Mouse (Mus musculus) intestine, embryonic 16.5 days (tissue): Measurements from ENCODE around the gene Prmt8. TPM values are rescaled to one million over a fixed set of nuclear protein-coding genes. Genes with fewer than 3 reads are reported as not detected.

Experiments
- ATAC-seq: fragments of 200-750 bp; cut with Nextera tagmentation; 2 replicates; pipeline ENCODE4 v1.8.0; 2017; ENCODE audit warnings: moderate TSS enrichment, moderate library complexity
- H3K27ac ChIP-seq: fragments of 300-500 bp; sonication (generic); 2 replicates; pipeline ENCODE4 v1.5.1; 2014; ENCODE audit warnings: mild to moderate bottlenecking, low read length
- H3K27me3 ChIP-seq: fragments of 300-500 bp; sonication (generic); replicated peaks from 2 replicates; pipeline ENCODE4 v1.6.1; 2014; ENCODE audit warnings: low read length, control low read depth, mixed read lengths; ENCODE audit not compliant: control insufficient read depth, insufficient read depth
- H3K36me3 ChIP-seq: fragments of 300-500 bp; sonication (generic); 2 replicates; pipeline ENCODE4 v1.6.1; 2014; ENCODE audit warnings: low read length, control low read depth; ENCODE audit not compliant: control insufficient read depth, insufficient read depth
- H3K4me1 ChIP-seq: fragments of 300-500 bp; sonication (generic); 2 replicates; pipeline ENCODE4 v1.6.1; 2014; ENCODE audit warnings: low read length, control low read depth, mixed read lengths; ENCODE audit not compliant: control insufficient read depth, insufficient read depth
- H3K4me2 ChIP-seq: fragments of 300-500 bp; sonication (generic); 2 replicates; pipeline ENCODE4 v1.6.1; 2014; ENCODE audit warnings: low read depth, low read length, control low read depth
- H3K4me3 ChIP-seq: fragments of 300-500 bp; sonication (generic); 2 replicates; pipeline ENCODE4 v1.5.1; 2014; ENCODE audit warnings: mild to moderate bottlenecking, low read length
- H3K9ac ChIP-seq: fragments of 300-500 bp; sonication (generic); 2 replicates; pipeline ENCODE4 v1.6.1; 2014; ENCODE audit warnings: low read depth, low read length
- H3K9me3 ChIP-seq: fragments of 300-500 bp; sonication (generic); 2 replicates; pipeline ENCODE4 v1.6.1; 2016; ENCODE audit warnings: low read length, control low read depth; ENCODE audit not compliant: control insufficient read depth
- WGBS: fragments of 180-500 bp; shearing (Covaris S2); extraction: QIAGEN DNeasy Blood & Tissue Kit; methylation state at CpG from one replicate; pipeline ENCODE4 v1.1.7; 2014; 5-methylcytosine and 5-hydroxymethylcytosine counted together
- polyA plus RNA-seq: library from polyadenylated mRNA; unstranded; fragments of >200 nt; fragmentation: Nextera tagmentation; extraction: Ambion mirVana; gene quantifications from 2 replicates; pipeline ENCODE4 v1.2.1, GENCODE M21; 2015

Prmt8 gene
- polyA plus RNA-seq, 1 experiment from 2014 or later, result not detected

DNA sequence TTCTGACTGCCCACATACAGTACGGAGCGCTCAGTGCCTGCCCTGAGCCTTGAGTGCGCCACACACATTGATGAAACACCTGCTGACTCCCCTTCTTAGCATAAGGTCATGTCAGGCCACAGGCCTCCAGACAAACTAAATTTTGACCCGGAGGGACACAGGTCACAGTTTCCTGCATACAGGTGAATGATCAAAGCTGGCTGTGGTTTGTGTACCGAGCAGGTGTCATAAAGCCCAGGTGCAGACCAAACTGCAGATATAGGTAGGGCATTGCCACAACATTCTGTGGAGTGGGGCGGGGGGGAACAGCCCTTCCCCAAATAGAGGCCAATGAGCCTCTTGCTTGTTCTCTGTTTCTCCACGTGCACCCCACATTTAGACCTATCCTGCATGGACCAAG lies 88.5 kb downstream of the Prmt8 start:
- 68% methylated on average over 7 of the region's 7 CpGs for WGBS
- ATAC-seq, result peak; percentile 54
- Histone ChIP-seq H3K4me3 (no peak overlapping the region), H3K4me1 (peaks cover 13% of the 10 kb centered on the region), H3K9me3 (no peaks in the 10 kb centered on the region), H3K27ac (no peak overlapping the region), H3K9ac (no peak overlapping the region), H3K4me2 (no peak overlapping the region), H3K27me3 (no peaks in the 10 kb centered on the region), H3K36me3 (no peaks in the 10 kb centered on the region)

DNA sequence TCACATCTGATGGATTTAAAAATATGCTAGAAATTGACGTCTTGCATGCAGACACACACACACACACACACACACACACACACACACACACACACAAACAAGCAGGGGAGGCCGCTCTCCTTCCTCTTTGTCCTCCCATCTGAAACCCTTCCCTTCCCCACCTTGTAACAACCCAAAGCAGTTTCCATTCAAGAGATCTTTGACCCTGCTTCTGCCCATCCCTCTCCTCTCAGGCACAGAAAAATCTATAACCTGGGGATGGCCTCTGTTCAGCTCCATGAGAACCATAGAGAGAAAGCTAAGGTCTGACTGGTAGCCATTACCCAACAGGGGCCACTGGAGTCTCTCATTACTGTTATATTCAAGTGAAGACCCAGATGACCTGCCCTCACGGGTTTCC lies 90.3 kb downstream of the Prmt8 start:
- Histone ChIP-seq H3K9me3 (no peaks in the 10 kb centered on the region), H3K27me3 (no peaks in the 10 kb centered on the region), H3K4me3 (no peak overlapping the region), H3K4me1 (peaks cover 16% of the 10 kb centered on the region), H3K27ac (peak overlapping the region; percentile 41; the same call in 1 of the 2 replicates), H3K9ac (no peak overlapping the region), H3K36me3 (no peaks in the 10 kb centered on the region), H3K4me2 (no peak overlapping the region)
- ATAC-seq, result peak; percentile 75
- whole genome bisulfite sequencing, result 65% methylated on average over 3 of the region's 3 CpGs

DNA sequence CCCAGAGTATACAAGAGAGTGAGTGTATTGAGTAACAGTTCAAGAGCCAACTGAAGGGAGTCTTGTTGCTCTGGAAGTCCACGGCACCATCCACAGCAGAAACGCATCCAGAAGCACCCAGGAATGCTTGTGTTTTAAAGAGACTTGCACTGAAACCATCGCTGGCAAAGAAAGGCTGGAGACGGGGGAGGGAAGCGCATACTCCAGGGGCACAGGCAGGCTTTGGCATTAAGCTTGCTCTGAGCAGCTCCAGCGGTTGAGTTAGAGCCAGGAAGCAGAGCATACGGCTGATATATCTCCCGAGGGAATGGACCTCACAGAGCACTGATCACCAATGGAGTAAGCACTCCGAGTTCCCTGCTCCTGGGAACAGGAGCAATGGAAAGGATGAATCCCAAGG lies 91.0 kb downstream of the Prmt8 start:
- Histone ChIP-seq H3K9ac (no peak overlapping the region), H3K4me3 (no peak overlapping the region), H3K36me3 (no peaks in the 10 kb centered on the region), H3K4me1 (peaks cover 16% of the 10 kb centered on the region), H3K27me3 (no peaks in the 10 kb centered on the region), H3K9me3 (no peaks in the 10 kb centered on the region), H3K4me2 (no peak overlapping the region), H3K27ac (no peak overlapping the region)
- WGBS, result 76% methylated on average over 9 of the region's 9 CpGs
- 0 out of 2 replicates have a peak, but pooled peaks have one; percentile 2 for ATAC-seq

DNA sequence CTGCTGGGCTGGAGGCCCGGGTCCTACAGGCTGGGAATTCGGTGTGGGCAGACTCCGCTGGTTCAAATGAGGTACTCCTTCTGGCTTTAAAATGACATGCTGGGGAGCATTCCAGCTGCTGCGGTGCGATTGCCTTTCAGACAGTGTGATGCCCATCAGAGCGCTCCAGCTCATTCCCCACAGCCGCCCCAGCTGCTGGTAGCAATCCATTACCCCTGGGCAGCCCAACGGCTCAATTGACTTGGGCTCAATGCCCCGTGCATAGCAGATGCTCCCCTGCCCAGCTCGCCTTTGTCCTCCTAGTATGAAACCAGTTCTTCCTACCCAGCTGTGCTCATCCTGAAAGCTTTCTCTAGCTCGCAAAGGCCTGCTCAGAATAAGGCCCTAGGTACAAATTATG lies 92.4 kb downstream of the Prmt8 start:
- 81% methylated on average over 11 of the region's 11 CpGs for WGBS
- H3K27ac ChIP-seq, result no peak overlapping the region
- ATAC-seq, result no peak

DNA sequence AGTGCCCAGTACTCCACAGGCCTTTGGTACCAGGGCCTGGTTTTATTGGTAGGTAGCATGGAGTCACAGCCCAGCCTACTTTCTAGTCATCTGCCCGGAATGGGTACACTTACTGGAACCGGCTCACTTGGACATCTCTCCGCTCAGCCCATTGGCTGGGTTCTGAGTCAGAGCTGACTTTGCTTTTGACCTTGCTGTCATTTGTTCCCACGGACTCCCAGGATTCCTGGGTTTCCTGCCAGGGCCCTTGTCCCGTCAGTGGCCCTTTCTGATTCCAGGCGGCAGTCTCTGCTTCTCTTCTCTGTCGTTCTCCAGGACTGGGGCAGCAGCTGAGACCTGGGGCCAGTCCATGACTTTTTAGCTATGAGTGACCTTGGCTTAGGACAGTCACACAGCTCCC lies 97.2 kb downstream of the Prmt8 start:
- 77% methylated on average over 7 of the region's 7 CpGs for WGBS
- Histone ChIP-seq H3K36me3 (no peaks in the 10 kb centered on the region), H3K4me2 (no peak overlapping the region), H3K27ac (no peak overlapping the region), H3K9ac (no peak overlapping the region), H3K4me1 (0 out of 2 replicates have a peak, but pooled peaks cover 3% of the 10 kb centered on the region), H3K4me3 (no peak overlapping the region), H3K27me3 (no peaks in the 10 kb centered on the region), H3K9me3 (no peaks in the 10 kb centered on the region)
- no peak for ATAC-seq

More for the DNA sequence above, 92.4 kb downstream of the Prmt8 start:
- Histone ChIP-seq H3K27me3 (no peaks in the 10 kb centered on the region), H3K4me2 (no peak overlapping the region), H3K36me3 (no peaks in the 10 kb centered on the region), H3K4me1 (peaks cover 16% of the 10 kb centered on the region), H3K4me3 (no peak overlapping the region), H3K9me3 (no peaks in the 10 kb centered on the region), H3K9ac (no peak overlapping the region)

DNA sequence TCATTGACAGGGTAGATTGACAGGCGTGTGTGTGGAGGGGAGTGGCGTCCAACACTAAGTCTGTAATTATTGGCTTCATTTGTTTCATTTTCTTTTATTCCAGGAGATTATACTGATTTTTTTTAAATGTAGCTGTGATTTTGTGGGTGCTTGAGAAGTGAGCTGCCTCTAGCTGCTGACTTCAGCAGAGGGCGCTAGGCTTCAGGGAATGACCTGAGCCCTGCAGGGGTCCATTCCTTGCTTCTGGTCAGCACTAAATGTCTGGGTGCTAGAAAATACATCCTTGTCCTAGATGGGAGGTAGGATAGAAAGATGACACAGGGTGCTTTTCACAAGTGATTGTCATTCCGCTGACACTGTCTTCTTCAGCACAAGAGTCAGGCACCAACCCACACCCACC lies 99.2 kb downstream of the Prmt8 start:
- no peak overlapping the region for H3K27ac ChIP-seq

DNA sequence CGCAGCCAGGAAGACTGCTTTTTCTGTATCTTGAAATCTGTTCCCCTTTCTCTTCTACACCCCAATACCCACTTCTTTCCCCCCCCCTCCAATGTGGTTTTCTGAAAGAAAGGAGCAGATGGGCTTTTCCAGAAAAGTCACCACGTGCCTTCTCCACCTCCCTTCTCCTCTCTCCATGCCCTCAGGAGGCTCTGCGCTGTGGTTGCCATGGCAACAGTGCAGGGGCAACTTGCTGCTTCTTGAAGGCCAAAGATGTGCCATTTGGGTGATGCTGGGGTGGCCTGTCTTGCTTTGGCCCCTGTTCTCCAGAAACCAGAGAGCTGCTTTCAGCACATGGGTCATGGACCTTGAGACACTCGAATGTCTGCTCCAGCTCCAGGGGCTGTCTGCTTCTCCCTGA lies 100.0 kb downstream of the Prmt8 start:
- ATAC-seq, result no peak
- H3K4me3 ChIP-seq, result no peak overlapping the region
- no peaks in the 10 kb centered on the region for H3K9me3 ChIP-seq
- H3K36me3 ChIP-seq, result no peaks in the 10 kb centered on the region
- H3K4me1 ChIP-seq, result no peaks in the 10 kb centered on the region
- WGBS, result 74% methylated on average over 4 of the region's 4 CpGs
- H3K4me2 ChIP-seq, result no peak overlapping the region
- H3K27me3 ChIP-seq, result no peaks in the 10 kb centered on the region
- H3K9ac ChIP-seq, result no peak overlapping the region
- no peak overlapping the region for H3K27ac ChIP-seq

More for the DNA sequence above, 99.2 kb downstream of the Prmt8 start:
- Histone ChIP-seq H3K36me3 (no peaks in the 10 kb centered on the region), H3K4me2 (no peak overlapping the region), H3K9ac (no peak overlapping the region), H3K4me1 (0 out of 2 replicates have a peak, but pooled peaks cover under 1% of the 10 kb centered on the region), H3K27me3 (no peaks in the 10 kb centered on the region), H3K9me3 (no peaks in the 10 kb centered on the region), H3K4me3 (no peak overlapping the region)
- 95% methylated on average over 4 of the region's 4 CpGs for WGBS
- ATAC-seq, result no peak

DNA sequence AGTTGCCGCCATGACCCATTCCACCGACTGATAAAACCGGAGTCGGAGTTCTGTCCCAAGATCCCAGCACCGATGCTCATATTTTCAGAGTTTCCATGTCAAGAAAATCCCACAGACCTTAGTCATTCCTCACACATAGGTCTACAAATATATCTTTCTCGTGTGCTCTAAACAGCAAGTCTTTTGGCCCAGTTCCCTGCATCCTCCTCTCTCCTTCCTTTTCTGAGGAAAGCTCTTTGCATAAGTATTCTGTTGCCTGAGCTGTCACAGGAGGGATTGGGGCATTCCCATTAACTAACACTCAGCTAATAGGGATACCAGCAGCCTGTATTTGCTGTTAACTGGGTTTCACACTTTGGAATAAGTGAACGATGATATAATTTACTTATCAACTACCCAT lies 106.0 kb downstream of the Prmt8 start:
- WGBS, result 79% methylated on average over 7 of the region's 7 CpGs
- no peaks in the 10 kb centered on the region for H3K27me3 ChIP-seq
- H3K4me1 ChIP-seq, result no peaks in the 10 kb centered on the region
- H3K9ac ChIP-seq, result no peak overlapping the region
- no peak overlapping the region for H3K4me2 ChIP-seq
- no peak overlapping the region for H3K4me3 ChIP-seq
- no peaks in the 10 kb centered on the region for H3K36me3 ChIP-seq
- H3K27ac ChIP-seq, result no peak overlapping the region
- H3K9me3 ChIP-seq, result no peaks in the 10 kb centered on the region
- no peak for ATAC-seq

DNA sequence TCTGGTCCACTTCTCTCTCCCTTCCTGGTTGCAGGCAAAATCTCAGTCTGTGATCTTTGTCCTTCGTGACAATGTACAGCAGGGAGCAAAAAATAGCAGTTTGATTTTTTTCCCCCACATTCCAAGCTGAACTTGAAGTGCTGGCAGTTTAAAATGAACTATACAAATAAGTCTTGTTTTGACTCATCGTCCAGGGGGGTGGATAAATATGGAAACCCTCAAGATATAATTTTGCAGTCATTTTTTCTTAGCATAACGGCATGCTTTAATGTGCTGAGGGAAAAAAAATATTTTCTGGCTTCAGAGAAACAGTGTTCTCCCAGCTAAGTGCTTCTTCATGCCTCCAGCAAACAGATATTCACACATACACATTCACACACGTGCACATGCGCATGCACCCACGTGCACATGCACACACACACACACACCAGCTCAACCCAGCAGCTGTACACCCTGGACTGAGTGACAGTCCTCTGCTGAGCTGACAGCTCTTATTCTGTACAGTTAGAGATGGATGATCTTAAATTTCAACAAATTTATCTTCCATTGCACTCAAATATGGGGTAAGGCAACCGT lies 107.5 kb downstream of the Prmt8 start:
- no peak overlapping the region for H3K4me2 ChIP-seq
- H3K4me3 ChIP-seq, result no peak overlapping the region
- no peaks in the 10 kb centered on the region for H3K27me3 ChIP-seq
- no peaks in the 10 kb centered on the region for H3K4me1 ChIP-seq
- no peak overlapping the region for H3K9ac ChIP-seq
- H3K36me3 ChIP-seq, result no peaks in the 10 kb centered on the region
- whole genome bisulfite sequencing, result 76% methylated on average over 7 of the region's 7 CpGs
- no peak for ATAC-seq
- no peak overlapping the region for H3K27ac ChIP-seq
- H3K9me3 ChIP-seq, result no peaks in the 10 kb centered on the region

DNA sequence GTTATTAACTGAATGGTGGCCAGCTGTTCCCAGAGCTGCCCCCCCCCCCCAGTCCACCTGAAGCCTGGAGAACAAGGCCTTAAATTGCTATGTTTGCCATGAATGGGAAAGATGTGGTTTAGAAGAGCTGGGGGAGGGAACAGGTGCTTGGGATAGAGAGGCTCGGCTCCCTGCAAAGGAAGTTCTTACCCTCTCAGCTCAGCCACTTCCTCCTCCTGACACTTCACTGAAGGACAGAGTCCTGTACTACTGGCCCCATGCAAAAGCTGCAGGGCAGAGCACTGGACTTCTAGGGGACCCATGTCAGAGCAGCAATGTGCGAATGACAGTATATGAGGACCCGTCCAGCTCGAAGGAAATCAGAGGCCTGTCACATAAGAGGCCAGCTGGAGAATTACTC lies 109.3 kb downstream of the Prmt8 start:
- 81% methylated on average over 4 of the region's 4 CpGs for WGBS
- Histone ChIP-seq H3K27ac (no peak overlapping the region), H3K4me1 (no peaks in the 10 kb centered on the region), H3K9ac (no peak overlapping the region), H3K4me2 (no peak overlapping the region), H3K36me3 (no peaks in the 10 kb centered on the region), H3K4me3 (no peak overlapping the region), H3K9me3 (no peaks in the 10 kb centered on the region), H3K27me3 (no peaks in the 10 kb centered on the region)
- ATAC-seq, result no peak
